Mouse (Mus musculus): ENCODE results near the gene Eno4.

Eno4 gene

GRCm38 (mm10) chr19:58970826-58971225, 27.6 kb downstream of the Eno4 start:
- DNase-seq (ENCODE audit: extremely low read depth, insufficient read length, low spot score) = no peak

- DNase-seq (ENCODE audit: extremely low read depth, insufficient read length, low spot score) = no peak
These were observed 30.9 kb downstream of the Eno4 start for GRCm38 (mm10) chr19:58974126-58974525.

GRCm38 (mm10) chr19:58975216-58975863, 32.1 kb downstream of the Eno4 start:
- no peak for DNase-seq (ENCODE audit: extremely low read depth, insufficient read length, low spot score)

- peak; percentile 74 for DNase-seq (ENCODE audit: extremely low read depth, insufficient read length, low spot score)
These were observed 35.4 kb downstream of the Eno4 start for GRCm38 (mm10) chr19:58978401-58979171.

GRCm38 (mm10) chr19:58979436-58980055, 36.3 kb downstream of the Eno4 start:
- DNase-seq (ENCODE audit: extremely low read depth, insufficient read length, low spot score) = peak; percentile 28

- DNase-seq (ENCODE audit: extremely low read depth, insufficient read length, low spot score) = no peak
These were observed 36.8 kb downstream of the Eno4 start for GRCm38 (mm10) chr19:58980056-58980440.

GRCm38 (mm10) chr19:58981571-58981970, 38.3 kb downstream of the Eno4 start:
- no peak for DNase-seq (ENCODE audit: extremely low read depth, insufficient read length, low spot score)

GRCm38 (mm10) chr19:59002827-59003226, 59.6 kb downstream of the Eno4 start:
- DNase-seq (ENCODE audit: extremely low read depth, insufficient read length, low spot score) = no peak

GRCm38 (mm10) chr19:59006577-59007340, 63.5 kb downstream of the Eno4 start:
- DNase-seq (ENCODE audit: extremely low read depth, insufficient read length, low spot score) = no peak

- no peak for DNase-seq (ENCODE audit: extremely low read depth, insufficient read length, low spot score)
These were observed 67.6 kb downstream of the Eno4 start for GRCm38 (mm10) chr19:59010802-59011201.

Measured in 3134 (cell line).